Mouse (Mus musculus): ENCODE data around the gene Vps54. TPM values are rescaled to one million over a fixed set of nuclear protein-coding genes. Genes with fewer than 3 reads are reported as not detected.
"Not testable (repeated sequence)": the region's sequence is repeated elsewhere in the genome, so short reads cannot be mapped to it uniquely, and the experiment has no call there.

Gene Vps54
- 10.3 and 10.4 TPM in 2 replicates for polyA plus RNA-seq (2015; fragmentation: Nextera tagmentation; extraction: Ambion mirVana)

DNA sequence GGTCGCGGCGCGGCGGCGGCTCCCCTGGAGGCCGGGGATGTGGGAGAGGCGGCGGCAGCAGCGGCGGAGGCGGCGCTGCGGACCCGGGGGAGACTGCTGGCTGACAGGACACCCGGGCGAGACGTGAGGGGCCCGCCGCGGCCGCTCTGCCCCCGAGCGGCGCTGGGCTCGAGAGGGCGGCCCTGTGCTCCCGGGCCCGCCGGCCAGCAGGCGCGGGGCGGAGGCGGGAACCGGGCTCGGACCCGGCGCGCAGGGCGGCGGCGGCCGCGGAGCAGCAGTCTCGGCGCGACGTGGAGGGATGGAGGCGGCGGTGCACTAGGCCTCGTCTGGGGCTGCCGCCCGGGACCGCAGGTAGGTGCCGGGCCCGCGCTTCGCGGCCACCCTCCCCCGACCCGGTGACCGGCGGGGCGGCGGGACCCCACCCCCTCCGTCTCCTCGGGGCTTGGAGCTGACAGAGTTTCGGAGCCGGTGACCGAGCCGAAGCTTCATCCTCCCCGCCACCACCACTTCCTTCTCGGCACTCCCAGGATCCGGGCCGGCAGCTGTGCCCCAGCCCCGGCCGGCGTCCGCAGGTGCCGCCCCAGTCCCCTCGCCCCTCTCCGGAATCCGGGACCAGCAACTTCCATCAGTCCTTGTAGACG, at the start of gene Vps54:
Gene Vps54 (plus strand): TSS at position 261 of the 641 bp plus-strand sequence.
- Histone ChIP-seq H3K4me1 (peaks cover 24% of the 10 kb centered on the region), H3K27ac (replicated peaks) (peak within 1 kb of the TSS; percentile 95), H3K36me3 (no peaks in the 10 kb centered on the region), H3K4me2 (peak within 1 kb of the TSS; percentile 70), H3K4me3 (replicated peaks) (peak within 1 kb of the TSS; percentile 90), H3K9ac (replicated peaks) (peak within 1 kb of the TSS; percentile 98), H3K9me3 (replicated peaks) (no peaks in the 10 kb centered on the region), H3K27me3 (replicated peaks) (no peaks in the 10 kb centered on the region)
- WGBS: under 1% methylated on average over 34 of the region's 84 CpGs
- peak; percentile 86 for ATAC-seq (ENCODE audit: low FRiP score)

DNA sequence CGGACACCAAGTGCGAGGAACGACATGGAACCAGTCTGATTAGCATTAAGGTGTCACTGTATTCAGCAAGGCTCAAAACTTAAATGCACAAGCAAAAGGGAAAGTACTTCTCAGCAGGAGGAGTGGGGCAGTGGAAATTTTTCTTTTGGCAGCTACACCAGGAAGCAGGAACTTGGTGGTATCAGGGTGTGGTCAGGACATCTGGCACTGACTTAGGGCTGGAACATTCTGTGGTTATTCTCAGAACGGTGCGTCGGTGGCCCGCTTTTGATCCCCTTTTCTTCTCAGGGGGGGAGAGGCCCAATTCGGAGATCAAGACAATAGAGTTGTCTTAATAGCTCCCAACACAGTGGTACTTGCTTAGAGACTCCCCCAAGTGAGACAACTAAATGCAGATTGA, 47.3 kb upstream of the Vps54 start:
- not testable (repeated sequence) for H3K9me3 ChIP-seq (replicated peaks); ATAC-seq (ENCODE audit: low FRiP score); H3K27me3 ChIP-seq (replicated peaks); H3K4me3 ChIP-seq (replicated peaks); H3K27ac ChIP-seq (replicated peaks); H3K9ac ChIP-seq (replicated peaks); H3K4me2 ChIP-seq; H3K36me3 ChIP-seq; H3K4me1 ChIP-seq
- 94% methylated on average over 8 of the region's 8 CpGs for WGBS

DNA sequence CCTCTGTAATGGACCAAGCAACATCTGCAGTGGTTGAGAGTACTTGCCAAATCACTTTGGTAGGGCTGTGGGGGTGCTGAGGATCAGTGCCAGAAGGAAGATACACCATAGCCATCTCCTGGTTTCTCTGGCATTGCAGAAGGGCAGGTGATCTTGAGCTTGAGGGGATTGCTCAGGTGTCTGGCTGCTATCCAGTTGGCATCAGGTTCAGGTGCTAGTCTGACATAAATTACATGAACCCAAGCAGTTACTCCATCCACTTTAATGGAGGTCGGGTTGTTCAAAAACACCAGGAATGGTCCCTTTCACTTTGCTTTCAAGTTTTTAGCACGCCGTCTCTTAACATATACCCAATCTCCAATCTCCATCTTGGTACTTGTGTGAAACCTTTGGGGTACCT, 44.2 kb upstream of the Vps54 start:
- H3K36me3 ChIP-seq: no peaks in the 10 kb centered on the region
- H3K27ac ChIP-seq (replicated peaks): no peak overlapping the region
- WGBS: 97% methylated on average over 3 of the region's 3 CpGs
- H3K4me1 ChIP-seq: no peaks in the 10 kb centered on the region
- H3K27me3 ChIP-seq (replicated peaks): no peaks in the 10 kb centered on the region
- no peaks in the 10 kb centered on the region for H3K9me3 ChIP-seq (replicated peaks)
- H3K9ac ChIP-seq (replicated peaks): no peak overlapping the region
- no peak for ATAC-seq (ENCODE audit: low FRiP score)
- H3K4me2 ChIP-seq: no peak overlapping the region
- no peak overlapping the region for H3K4me3 ChIP-seq (replicated peaks)

DNA sequence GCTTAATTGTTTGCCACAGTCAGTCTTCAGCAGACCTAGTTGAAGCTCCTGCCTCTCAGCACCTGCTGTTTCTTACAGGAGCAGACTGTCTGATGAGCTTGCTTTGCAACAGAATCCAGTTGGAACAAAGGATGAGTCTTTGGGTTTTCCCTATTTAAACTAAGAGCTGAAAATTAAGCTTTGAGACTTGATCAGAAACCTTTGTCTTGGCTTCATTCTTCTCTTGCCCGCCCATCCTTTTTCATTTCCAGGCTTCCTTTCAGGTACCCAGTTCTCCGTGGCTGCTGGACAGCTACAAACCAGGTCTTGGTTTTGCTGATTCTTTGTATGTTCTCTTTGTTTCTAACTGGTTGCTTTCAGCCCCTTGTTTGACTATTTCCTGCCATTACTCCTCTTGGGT, 30.0 kb upstream of the Vps54 start:
- H3K4me3 ChIP-seq (replicated peaks): no peak overlapping the region
- WGBS: 82% methylated on average over 2 of the region's 2 CpGs
- H3K9me3 ChIP-seq (replicated peaks): no peaks in the 10 kb centered on the region
- no peaks in the 10 kb centered on the region for H3K4me1 ChIP-seq
- no peaks in the 10 kb centered on the region for H3K27me3 ChIP-seq (replicated peaks)
- no peak overlapping the region for H3K27ac ChIP-seq (replicated peaks)
- H3K9ac ChIP-seq (replicated peaks): no peak overlapping the region
- H3K36me3 ChIP-seq: no peaks in the 10 kb centered on the region
- no peak overlapping the region for H3K4me2 ChIP-seq
- no peak for ATAC-seq (ENCODE audit: low FRiP score)

DNA sequence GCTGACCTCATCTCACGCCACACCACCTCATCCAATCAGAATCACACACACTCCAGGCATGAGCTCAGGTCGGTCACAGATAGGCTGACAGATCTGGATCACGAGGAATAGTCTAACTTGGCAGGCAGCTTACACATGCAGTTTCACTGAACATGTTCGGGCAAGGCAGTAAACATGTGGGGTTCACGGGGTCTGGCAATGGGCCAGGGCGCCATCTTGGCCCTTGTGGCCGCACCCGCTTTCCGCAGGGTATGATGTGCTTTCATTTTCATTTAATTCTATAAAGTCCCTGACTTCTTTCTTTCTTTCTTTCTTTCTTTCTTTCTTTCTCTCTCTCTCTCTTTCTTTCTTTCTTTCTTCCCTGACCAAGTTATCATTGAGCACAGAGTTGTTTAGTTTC, 29.4 kb upstream of the Vps54 start:
- H3K9ac ChIP-seq (replicated peaks); H3K4me1 ChIP-seq; H3K27me3 ChIP-seq (replicated peaks); H3K36me3 ChIP-seq; H3K4me2 ChIP-seq; H3K27ac ChIP-seq (replicated peaks); H3K4me3 ChIP-seq (replicated peaks); ATAC-seq (ENCODE audit: low FRiP score); H3K9me3 ChIP-seq (replicated peaks): not testable (repeated sequence)
- 96% methylated on average over 9 of the region's 9 CpGs for WGBS

DNA sequence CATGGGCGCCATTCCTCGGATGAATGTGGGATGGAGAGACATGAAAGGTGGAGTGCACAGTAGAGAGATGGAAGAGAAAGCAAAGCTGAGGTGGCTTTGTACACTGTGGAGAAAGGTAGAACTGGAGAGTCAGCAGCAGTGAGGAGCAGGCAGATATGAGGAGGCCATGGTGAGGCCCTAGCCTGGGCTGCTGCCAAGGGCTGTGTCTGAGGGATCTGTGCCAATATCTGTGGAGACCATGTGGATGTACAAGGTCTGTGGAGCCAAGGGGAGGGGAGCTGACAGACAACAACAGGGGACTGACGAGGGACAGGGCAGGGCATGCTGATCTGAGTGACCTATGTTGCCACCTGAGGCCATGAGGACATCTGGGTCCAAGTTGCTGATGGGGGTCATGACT, 21.7 kb upstream of the Vps54 start:
- H3K36me3 ChIP-seq: no peaks in the 10 kb centered on the region
- no peak overlapping the region for H3K4me2 ChIP-seq
- no peaks in the 10 kb centered on the region for H3K4me1 ChIP-seq
- no peaks in the 10 kb centered on the region for H3K9me3 ChIP-seq (replicated peaks)
- no peak overlapping the region for H3K4me3 ChIP-seq (replicated peaks)
- WGBS: 81% methylated on average over 3 of the region's 3 CpGs
- no peak overlapping the region for H3K27ac ChIP-seq (replicated peaks)
- no peak overlapping the region for H3K9ac ChIP-seq (replicated peaks)
- ATAC-seq (ENCODE audit: low FRiP score): no peak
- H3K27me3 ChIP-seq (replicated peaks): no peaks in the 10 kb centered on the region

DNA sequence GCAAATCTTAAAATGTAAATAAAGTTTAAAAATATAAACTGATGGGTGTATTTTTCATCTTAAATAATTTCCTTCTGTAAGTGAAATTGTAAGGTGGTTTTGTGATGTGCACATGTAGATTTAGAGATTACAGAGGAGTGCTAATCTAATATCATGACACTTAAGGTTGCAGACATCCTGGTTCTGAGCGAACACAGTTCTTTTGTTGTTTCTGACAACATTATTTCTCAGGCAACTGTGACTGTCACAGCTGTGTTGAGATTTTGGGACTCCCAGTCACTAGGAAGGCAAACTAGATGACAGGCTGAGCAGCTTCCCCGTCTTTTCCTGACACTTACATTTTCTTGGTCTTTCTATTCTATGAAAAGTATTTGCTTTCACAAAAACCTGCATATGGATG, 19.8 kb upstream of the Vps54 start:
- 82% methylated on average over 2 of the region's 2 CpGs for WGBS
- no peak overlapping the region for H3K4me2 ChIP-seq
- no peak for ATAC-seq (ENCODE audit: low FRiP score)
- H3K4me1 ChIP-seq: no peaks in the 10 kb centered on the region
- no peak overlapping the region for H3K9ac ChIP-seq (replicated peaks)
- H3K27ac ChIP-seq (replicated peaks): no peak overlapping the region
- no peaks in the 10 kb centered on the region for H3K36me3 ChIP-seq
- no peaks in the 10 kb centered on the region for H3K9me3 ChIP-seq (replicated peaks)
- H3K27me3 ChIP-seq (replicated peaks): no peaks in the 10 kb centered on the region
- H3K4me3 ChIP-seq (replicated peaks): no peak overlapping the region

DNA sequence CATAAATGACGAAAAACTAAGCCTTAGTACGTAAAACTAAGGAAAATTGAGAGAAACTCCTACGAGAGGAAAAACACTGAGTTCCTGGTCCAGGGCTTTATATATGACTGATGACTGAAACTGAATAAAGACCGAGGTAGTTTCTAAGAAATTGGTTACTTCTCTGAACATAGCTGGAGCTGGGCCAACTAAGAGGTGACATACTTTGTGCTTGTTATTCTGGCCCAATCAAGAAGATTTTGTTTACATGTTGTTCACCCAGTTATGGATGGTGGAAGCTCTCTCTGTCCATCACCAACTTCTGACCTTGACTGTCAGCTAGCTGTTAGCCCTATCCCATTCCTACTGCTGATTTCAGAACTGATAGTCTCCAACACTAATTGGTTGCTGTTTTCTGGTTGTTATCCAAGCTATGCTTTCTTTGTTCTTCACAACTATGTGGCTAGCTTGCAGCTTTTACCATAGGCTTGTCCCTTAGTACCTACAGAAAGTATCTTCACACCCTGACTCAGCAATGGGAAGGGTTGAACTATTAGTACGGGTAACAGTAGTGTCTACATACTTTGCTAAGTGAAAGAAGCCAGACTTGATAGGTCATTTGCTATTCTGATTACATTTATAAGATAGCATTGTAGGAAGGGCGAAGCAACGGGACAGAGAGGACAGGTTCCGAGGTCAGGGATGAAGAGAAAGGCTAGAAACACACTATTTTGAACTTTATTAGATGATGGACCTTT, 19.1 kb upstream of the Vps54 start:
- Histone ChIP-seq H3K4me3 (replicated peaks) (no peak overlapping the region), H3K36me3 (no peaks in the 10 kb centered on the region), H3K4me2 (no peak overlapping the region), H3K4me1 (no peaks in the 10 kb centered on the region), H3K27me3 (replicated peaks) (no peaks in the 10 kb centered on the region), H3K9me3 (replicated peaks) (no peaks in the 10 kb centered on the region), H3K9ac (replicated peaks) (no peak overlapping the region), H3K27ac (replicated peaks) (no peak overlapping the region)
- WGBS: 94% methylated on average over 8 of the region's 8 CpGs
- ATAC-seq (ENCODE audit: low FRiP score): no peak

DNA sequence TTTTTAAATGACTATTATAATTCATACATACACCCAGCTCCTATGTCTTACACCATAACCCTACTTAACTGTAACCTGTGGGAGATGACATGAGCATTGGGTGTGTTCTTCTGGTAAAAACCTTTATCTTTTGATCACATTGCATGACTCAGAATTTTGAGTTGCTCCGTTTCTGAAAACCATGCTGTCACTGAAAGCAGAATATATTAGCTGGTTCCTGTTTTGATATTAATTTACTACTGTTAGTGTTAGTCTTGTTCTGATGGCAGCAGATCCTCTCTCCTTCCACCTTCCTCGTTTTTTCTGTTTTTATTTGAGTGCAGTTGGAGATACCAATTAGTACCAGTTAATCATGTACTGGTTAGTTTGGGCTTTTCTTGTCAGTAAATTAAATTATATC, 18.3 kb upstream of the Vps54 start:
- no peaks in the 10 kb centered on the region for H3K27me3 ChIP-seq (replicated peaks)
- no peaks in the 10 kb centered on the region for H3K36me3 ChIP-seq
- H3K4me3 ChIP-seq (replicated peaks): no peak overlapping the region
- H3K9me3 ChIP-seq (replicated peaks): no peaks in the 10 kb centered on the region
- WGBS: 71% methylated on average over 2 of the region's 2 CpGs
- ATAC-seq (ENCODE audit: low FRiP score): no peak
- H3K27ac ChIP-seq (replicated peaks): no peak overlapping the region
- no peaks in the 10 kb centered on the region for H3K4me1 ChIP-seq
- H3K9ac ChIP-seq (replicated peaks): no peak overlapping the region
- H3K4me2 ChIP-seq: no peak overlapping the region

DNA sequence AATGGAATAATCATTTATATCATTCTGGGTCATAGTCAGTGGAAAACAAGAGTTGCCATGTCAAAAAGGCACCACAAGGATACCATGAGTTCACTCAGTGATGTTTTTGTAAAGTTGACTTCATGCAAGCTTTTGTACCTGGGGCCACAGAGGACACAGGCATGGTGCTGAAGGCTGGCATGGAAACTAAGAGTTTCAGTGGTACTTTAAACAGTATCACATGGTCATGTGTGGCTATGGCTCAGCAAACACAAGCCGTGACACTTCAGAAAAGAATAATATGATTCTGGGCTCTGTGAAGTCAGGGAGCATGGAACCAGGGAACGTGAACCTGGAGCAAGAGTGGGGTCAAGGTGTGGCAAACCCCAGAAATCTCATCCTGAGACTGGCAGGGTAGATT, 17.7 kb upstream of the Vps54 start:
- ATAC-seq (ENCODE audit: low FRiP score): no peak
- Histone ChIP-seq H3K9ac (replicated peaks) (no peak overlapping the region), H3K4me2 (no peak overlapping the region), H3K27ac (replicated peaks) (no peak overlapping the region), H3K4me3 (replicated peaks) (no peak overlapping the region), H3K9me3 (replicated peaks) (no peaks in the 10 kb centered on the region), H3K36me3 (no peaks in the 10 kb centered on the region), H3K4me1 (no peaks in the 10 kb centered on the region), H3K27me3 (replicated peaks) (no peaks in the 10 kb centered on the region)
- 86% methylated on average over 2 of the region's 2 CpGs for whole genome bisulfite sequencing

DNA sequence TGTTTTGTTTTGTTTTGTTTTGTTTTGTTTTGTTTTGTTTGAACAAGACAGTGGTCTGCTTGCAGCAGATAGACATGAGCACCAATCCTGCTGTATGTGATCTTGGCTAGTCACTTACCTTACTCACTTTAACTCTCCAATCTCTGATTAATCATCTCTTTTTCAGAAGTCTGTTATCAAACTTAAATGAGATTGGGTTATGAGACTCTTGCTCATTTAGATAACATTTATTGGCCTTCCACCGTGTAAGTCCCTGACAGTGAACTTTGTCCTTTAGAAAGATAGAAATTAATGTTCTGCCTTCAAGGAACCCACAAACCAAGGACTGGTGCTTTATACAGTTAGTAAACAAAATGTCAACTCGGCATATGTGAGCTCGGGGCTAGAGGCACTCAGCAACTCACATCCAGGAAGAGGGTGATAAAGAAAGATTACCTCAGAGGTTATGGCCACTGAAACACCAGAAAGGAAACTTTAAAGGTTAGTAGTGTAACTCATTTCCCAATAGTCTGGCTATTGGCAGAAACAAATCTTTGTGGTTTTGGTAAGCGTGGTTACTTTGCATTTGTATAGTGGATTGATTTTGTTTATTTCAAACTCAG, 16.4 kb upstream of the Vps54 start:
- no peaks in the 10 kb centered on the region for H3K9me3 ChIP-seq (replicated peaks)
- H3K4me1 ChIP-seq: no peaks in the 10 kb centered on the region
- H3K9ac ChIP-seq (replicated peaks): no peak overlapping the region
- H3K27me3 ChIP-seq (replicated peaks): no peaks in the 10 kb centered on the region
- H3K4me3 ChIP-seq (replicated peaks): no peak overlapping the region
- ATAC-seq (ENCODE audit: low FRiP score): no peak
- H3K36me3 ChIP-seq: no peaks in the 10 kb centered on the region
- WGBS: 81% methylated on average over 4 of the region's 4 CpGs
- no peak overlapping the region for H3K4me2 ChIP-seq
- H3K27ac ChIP-seq (replicated peaks): no peak overlapping the region

DNA sequence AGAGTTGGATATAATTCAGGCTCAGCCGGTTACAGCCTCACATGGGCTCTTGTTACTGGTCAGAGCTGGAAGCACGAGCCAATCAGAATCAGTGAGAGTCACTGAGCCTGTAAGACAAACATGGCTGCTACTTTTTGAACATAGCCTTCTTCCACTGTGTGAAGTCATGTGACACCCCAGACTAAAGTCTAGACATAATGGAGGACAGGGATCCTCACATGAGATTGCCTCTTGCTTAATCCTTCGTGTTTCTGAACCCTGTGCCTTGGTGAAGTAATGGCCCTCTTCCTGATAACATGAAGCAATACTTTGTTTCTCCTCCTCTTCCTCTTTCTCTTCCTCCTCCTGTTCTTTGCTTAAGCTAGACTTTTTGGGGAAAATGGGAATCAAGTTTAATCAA, 15.5 kb upstream of the Vps54 start:
- no peak overlapping the region for H3K4me2 ChIP-seq
- H3K36me3 ChIP-seq: no peaks in the 10 kb centered on the region
- H3K9me3 ChIP-seq (replicated peaks): no peaks in the 10 kb centered on the region
- H3K4me3 ChIP-seq (replicated peaks): no peak overlapping the region
- H3K27ac ChIP-seq (replicated peaks): no peak overlapping the region
- H3K9ac ChIP-seq (replicated peaks): no peak overlapping the region
- no peak for ATAC-seq (ENCODE audit: low FRiP score)
- H3K27me3 ChIP-seq (replicated peaks): no peaks in the 10 kb centered on the region
- H3K4me1 ChIP-seq: no peaks in the 10 kb centered on the region
- 88% methylated on average over 3 of the region's 3 CpGs for WGBS
